Mouse (Mus musculus): ENCODE measurements around the gene Tacc2. TPM values are rescaled to one million over a fixed set of nuclear protein-coding genes. Genes with fewer than 3 reads are reported as not detected.
"Not testable (repeated sequence)": the region's sequence is repeated elsewhere in the genome, so short reads cannot be mapped to it uniquely, and the experiment has no call there.

The Tacc2 gene
- polyA plus RNA-seq, 1 experiment from 2014 or later = 50.8 TPM

- H3K36me3 ChIP-seq = peaks cover 28% of the 10 kb centered on the region
- peaks cover 21% of the 10 kb centered on the region for H3K9me3 ChIP-seq
- H3K27me3 ChIP-seq (ENCODE audit: insufficient read depth, poor library complexity, severe bottlenecking); DNase-seq (ENCODE audit: low spot score); H3K27ac ChIP-seq; H3K4me3 ChIP-seq: not testable (repeated sequence)
- 71% methylated on average over 1 of the region's 1 CpGs for WGBS
- peaks cover 48% of the 10 kb centered on the region for H3K4me1 ChIP-seq (replicated peaks)
Observed at GRCm38 (mm10) chr7:130668013-130668412, 90.8 kb downstream of the Tacc2 start.

GRCm38 (mm10) chr7:130668729-130669281 lies 91.6 kb downstream of the Tacc2 start:
- H3K36me3 ChIP-seq = peaks cover 20% of the 10 kb centered on the region
- peak; percentile 17 for DNase-seq (ENCODE audit: low spot score)
- no peak overlapping the region for H3K4me3 ChIP-seq
- 66% methylated on average over 7 of the region's 7 CpGs for WGBS
- H3K4me1 ChIP-seq (replicated peaks) = peaks cover 55% of the 10 kb centered on the region
- peak overlapping the region; percentile 77 for H3K27ac ChIP-seq
- no peaks in the 10 kb centered on the region for H3K27me3 ChIP-seq (ENCODE audit: insufficient read depth, poor library complexity, severe bottlenecking)
- peaks cover 15% of the 10 kb centered on the region for H3K9me3 ChIP-seq

- H3K27ac ChIP-seq = peak overlapping the region; percentile 77
- peaks cover 10% of the 10 kb centered on the region for H3K9me3 ChIP-seq
- DNase-seq (ENCODE audit: low spot score) = peak; percentile 23
- peaks cover 14% of the 10 kb centered on the region for H3K36me3 ChIP-seq
- no peaks in the 10 kb centered on the region for H3K27me3 ChIP-seq (ENCODE audit: insufficient read depth, poor library complexity, severe bottlenecking)
- peaks cover 60% of the 10 kb centered on the region for H3K4me1 ChIP-seq (replicated peaks)
- H3K4me3 ChIP-seq = no peak overlapping the region
- WGBS = 74% methylated on average over 8 of the region's 8 CpGs
Observed at GRCm38 (mm10) chr7:130669370-130669881, 92.2 kb downstream of the Tacc2 start.

- Histone ChIP-seq H3K9me3 (peaks cover 4% of the 10 kb centered on the region; the same call in 1 of the 2 replicates), H3K27ac (peak overlapping the region; percentile 79), H3K4me1 (replicated peaks) (peaks cover 64% of the 10 kb centered on the region), H3K4me3 (no peak overlapping the region), H3K27me3 (ENCODE audit: insufficient read depth, poor library complexity, severe bottlenecking) (no peaks in the 10 kb centered on the region), H3K36me3 (peaks cover 6% of the 10 kb centered on the region)
- DNase-seq (ENCODE audit: low spot score) = peak; percentile 15
- WGBS = 66% methylated on average over 4 of the region's 4 CpGs
Observed at GRCm38 (mm10) chr7:130670358-130670757, 93.1 kb downstream of the Tacc2 start.

GRCm38 (mm10) chr7:130671301-130671700 lies 94.1 kb downstream of the Tacc2 start:
- H3K27me3 ChIP-seq (ENCODE audit: insufficient read depth, poor library complexity, severe bottlenecking) = no peaks in the 10 kb centered on the region
- H3K9me3 ChIP-seq = no peaks in the 10 kb centered on the region
- DNase-seq (ENCODE audit: low spot score) = no peak
- H3K4me1 ChIP-seq (replicated peaks) = peaks cover 64% of the 10 kb centered on the region
- H3K27ac ChIP-seq = peak overlapping the region; percentile 79
- peaks cover 9% of the 10 kb centered on the region for H3K36me3 ChIP-seq
- 73% methylated on average over 6 of the region's 6 CpGs for WGBS
- no peak overlapping the region for H3K4me3 ChIP-seq

GRCm38 (mm10) chr7:130673169-130674033 lies 96.2 kb downstream of the Tacc2 start:
- H3K4me3 ChIP-seq = no peak overlapping the region
- DNase-seq (ENCODE audit: low spot score) = peak; percentile 60
- H3K9me3 ChIP-seq = no peaks in the 10 kb centered on the region
- peaks cover 23% of the 10 kb centered on the region for H3K36me3 ChIP-seq
- WGBS = 68% methylated on average over 9 of the region's 9 CpGs
- H3K4me1 ChIP-seq (replicated peaks) = peaks cover 62% of the 10 kb centered on the region
- no peaks in the 10 kb centered on the region for H3K27me3 ChIP-seq (ENCODE audit: insufficient read depth, poor library complexity, severe bottlenecking)
- peak overlapping the region; percentile 81 for H3K27ac ChIP-seq

- Histone ChIP-seq H3K4me1 (replicated peaks) (peaks cover 51% of the 10 kb centered on the region), H3K4me3 (no peak overlapping the region), H3K36me3 (peaks cover 25% of the 10 kb centered on the region), H3K27me3 (ENCODE audit: insufficient read depth, poor library complexity, severe bottlenecking) (no peaks in the 10 kb centered on the region), H3K9me3 (no peaks in the 10 kb centered on the region), H3K27ac (peak overlapping the region; percentile 70)
- 78% methylated on average over 9 of the region's 9 CpGs for WGBS
- DNase-seq (ENCODE audit: low spot score) = no peak
Observed at GRCm38 (mm10) chr7:130674526-130674925, 97.3 kb downstream of the Tacc2 start.

- H3K9me3 ChIP-seq = no peaks in the 10 kb centered on the region
- no peak for DNase-seq (ENCODE audit: low spot score)
- no peak overlapping the region for H3K4me3 ChIP-seq
- peaks cover 28% of the 10 kb centered on the region for H3K36me3 ChIP-seq
- 79% methylated on average over 11 of the region's 11 CpGs for WGBS
- no peaks in the 10 kb centered on the region for H3K27me3 ChIP-seq (ENCODE audit: insufficient read depth, poor library complexity, severe bottlenecking)
- H3K4me1 ChIP-seq (replicated peaks) = peaks cover 32% of the 10 kb centered on the region
- H3K27ac ChIP-seq = peak overlapping the region; percentile 77
Observed at GRCm38 (mm10) chr7:130676885-130677540, 99.8 kb downstream of the Tacc2 start.

GRCm38 (mm10) chr7:130677541-130678274 lies 100.5 kb downstream of the Tacc2 start:
- DNase-seq (ENCODE audit: low spot score) = no peak
- peak overlapping the region; percentile 77 for H3K27ac ChIP-seq
- no peak overlapping the region for H3K4me3 ChIP-seq
- no peaks in the 10 kb centered on the region for H3K9me3 ChIP-seq
- H3K27me3 ChIP-seq (ENCODE audit: insufficient read depth, poor library complexity, severe bottlenecking) = no peaks in the 10 kb centered on the region
- H3K36me3 ChIP-seq = peaks cover 28% of the 10 kb centered on the region
- 84% methylated on average over 12 of the region's 12 CpGs for WGBS
- peaks cover 32% of the 10 kb centered on the region for H3K4me1 ChIP-seq (replicated peaks)

GRCm38 (mm10) chr7:130678414-130678813 lies 101.2 kb downstream of the Tacc2 start:
- Histone ChIP-seq H3K4me3 (no peak overlapping the region), H3K36me3 (peaks cover 28% of the 10 kb centered on the region), H3K9me3 (no peaks in the 10 kb centered on the region), H3K4me1 (replicated peaks) (peaks cover 29% of the 10 kb centered on the region), H3K27me3 (ENCODE audit: insufficient read depth, poor library complexity, severe bottlenecking) (no peaks in the 10 kb centered on the region), H3K27ac (peak overlapping the region; percentile 77)
- DNase-seq (ENCODE audit: low spot score) = no peak
- 94% methylated on average over 6 of the region's 6 CpGs for WGBS

- peak overlapping the region; percentile 56; the same call in 1 of the 2 replicates for H3K27ac ChIP-seq
- H3K4me1 ChIP-seq (replicated peaks) = peaks cover 16% of the 10 kb centered on the region
- WGBS = 86% methylated on average over 4 of the region's 4 CpGs
- no peak overlapping the region for H3K4me3 ChIP-seq
- peaks cover 15% of the 10 kb centered on the region for H3K36me3 ChIP-seq
- no peaks in the 10 kb centered on the region for H3K27me3 ChIP-seq (ENCODE audit: insufficient read depth, poor library complexity, severe bottlenecking)
- no peak for DNase-seq (ENCODE audit: low spot score)
- no peaks in the 10 kb centered on the region for H3K9me3 ChIP-seq
Observed at GRCm38 (mm10) chr7:130681798-130682197, 104.6 kb downstream of the Tacc2 start.

- Histone ChIP-seq H3K9me3 (no peaks in the 10 kb centered on the region), H3K4me1 (replicated peaks) (peaks cover 51% of the 10 kb centered on the region), H3K27ac (0 out of 2 replicates have a peak overlapping the region, but pooled peaks have one; percentile 53), H3K36me3 (no peaks in the 10 kb centered on the region), H3K4me3 (no peak overlapping the region), H3K27me3 (ENCODE audit: insufficient read depth, poor library complexity, severe bottlenecking) (no peaks in the 10 kb centered on the region)
- 79% methylated on average over 4 of the region's 4 CpGs for WGBS
- DNase-seq (ENCODE audit: low spot score) = no peak
Observed at GRCm38 (mm10) chr7:130688601-130689000, 111.4 kb downstream of the Tacc2 start.

Data from hindbrain, embryonic 10.5 days (tissue).